Mouse (Mus musculus) lung, postnatal 0 days (tissue): ENCODE data around the gene Cdk5rap1. TPM values are rescaled to one million over a fixed set of nuclear protein-coding genes. Genes with fewer than 3 reads are reported as not detected.

Experiments
- ATAC-seq: fragments of 200-750 bp; cut with Nextera tagmentation; 2 replicates; pipeline ENCODE4 v1.8.0; 2017; ENCODE audit warnings: moderate library complexity
- DNase-seq: peaks from one replicate; pipeline ENCODE4 v3.0.0-alpha.2; 2016; ENCODE audit warnings: low spot score
- H3K27ac ChIP-seq: fragments of 300-500 bp; sonication (generic); 2 replicates; pipeline ENCODE4 v1.5.1; 2014; ENCODE audit warnings: antibody characterized with exemption, mild to moderate bottlenecking, low read length, mixed read lengths
- H3K27me3 ChIP-seq: fragments of 300-500 bp; sonication (generic); replicated peaks from 2 replicates; pipeline ENCODE4 v1.6.1; 2014; ENCODE audit warnings: low read length, mixed read lengths; ENCODE audit not compliant: insufficient read depth
- H3K36me3 ChIP-seq: fragments of 300-500 bp; sonication (generic); 2 replicates; pipeline ENCODE4 v1.6.1; 2014; ENCODE audit warnings: low read length, mixed read lengths; ENCODE audit not compliant: insufficient read depth
- H3K4me1 ChIP-seq: fragments of 300-500 bp; sonication (generic); 2 replicates; pipeline ENCODE4 v1.6.1; 2014; ENCODE audit warnings: antibody characterized with exemption, low read depth, low read length, mixed read lengths; ENCODE audit not compliant: insufficient read depth
- H3K4me2 ChIP-seq: fragments of 300-500 bp; sonication (generic); replicated peaks from 2 replicates; pipeline ENCODE4 v1.6.1; 2014; ENCODE audit warnings: low read depth, mild to moderate bottlenecking, low read length, moderate library complexity, mixed read lengths
- H3K4me3 ChIP-seq: fragments of 300-500 bp; sonication (generic); 2 replicates; pipeline ENCODE4 v1.5.1; 2014; ENCODE audit warnings: low read depth, low read length
- H3K9ac ChIP-seq: fragments of 300-500 bp; sonication (generic); replicated peaks from 2 replicates; pipeline ENCODE4 v1.6.1; 2014; ENCODE audit warnings: low read depth, mild to moderate bottlenecking
- H3K9me3 ChIP-seq: fragments of 300-500 bp; sonication (generic); 2 replicates; pipeline ENCODE4 v1.6.1; 2016; ENCODE audit warnings: low read length, mixed read lengths
- CTCF ChIP-seq: IDR thresholded peaks from 2 replicates; pipeline ENCODE4 v1.5.1; 2016; ENCODE audit warnings: antibody characterized with exemption, mild to moderate bottlenecking
- EP300 ChIP-seq: IDR thresholded peaks from 2 replicates; pipeline ENCODE4 v1.6.1; 2016; ENCODE audit warnings: antibody characterized with exemption, mild to moderate bottlenecking, control low read depth
- WGBS: fragments of 180-500 bp; shearing (Covaris S2); extraction: QIAGEN DNeasy Blood & Tissue Kit; methylation state at CpG from one replicate; pipeline ENCODE4 v1.1.7; 2014; 5-methylcytosine and 5-hydroxymethylcytosine counted together
- polyA plus RNA-seq: library from polyadenylated mRNA; unstranded; fragments of >200 nt; fragmentation: Nextera tagmentation; extraction: Ambion mirVana; gene quantifications from 2 replicates; pipeline ENCODE4 v1.2.1, GENCODE M21; 2015

The Cdk5rap1 gene
- polyA plus RNA-seq: 5.6 and 18.9 TPM in 2 replicates

DNA sequence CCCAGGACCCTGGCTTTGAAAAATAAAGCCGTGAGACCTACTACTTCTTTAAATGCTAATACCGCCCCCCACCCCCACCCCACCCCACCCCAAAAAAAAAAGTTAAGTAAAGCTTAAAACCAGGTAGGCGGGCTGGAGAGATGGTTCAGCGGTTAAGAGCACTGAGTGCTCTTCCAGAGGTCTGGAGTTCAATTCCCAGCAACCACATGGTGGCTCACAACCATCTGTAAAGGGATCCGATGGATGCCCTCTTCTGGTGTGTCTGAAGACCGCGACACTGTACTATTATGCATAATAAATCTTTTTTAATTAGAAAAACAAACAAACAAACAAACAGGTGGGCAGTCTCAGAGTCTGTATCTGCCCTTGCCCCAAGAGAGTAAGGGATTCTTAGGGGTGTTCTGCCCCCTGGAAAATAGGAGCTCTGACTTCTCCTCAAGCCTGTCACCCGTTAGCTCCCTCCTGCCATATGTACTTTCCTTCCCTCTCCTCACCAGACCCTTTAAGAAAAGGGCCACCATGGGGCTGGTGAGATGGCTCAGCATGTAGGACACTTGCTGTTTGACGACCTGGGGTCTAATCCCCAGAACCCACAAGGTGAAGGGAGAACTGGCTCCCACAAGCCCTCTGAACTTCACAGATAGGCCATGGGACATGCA, at the start of gene Cdk5rap1:
Gene Cdk5rap1, minus strand, starts transcription at position 169 of the 659 bp plus-strand sequence.
- H3K4me3 ChIP-seq: peak within 1 kb of the TSS; percentile 61
- TF ChIP-seq CTCF (no peak; the same call in 1 of the 2 replicates), EP300 (no peak)
- ATAC-seq (peak; percentile 16), DNase-seq (no peak)
- H3K27me3 ChIP-seq: no peaks in the 10 kb centered on the region
- WGBS: 13% methylated on average over 9 of the region's 9 CpGs
- no peaks in the 10 kb centered on the region for H3K36me3 ChIP-seq
- no peaks in the 10 kb centered on the region for H3K9me3 ChIP-seq
- peak within 1 kb of the TSS; percentile 64 for H3K4me2 ChIP-seq
- peak within 1 kb of the TSS; percentile 76 for H3K9ac ChIP-seq
- no peaks in the 10 kb centered on the region for H3K4me1 ChIP-seq
- H3K27ac ChIP-seq: peak within 1 kb of the TSS; percentile 84

DNA sequence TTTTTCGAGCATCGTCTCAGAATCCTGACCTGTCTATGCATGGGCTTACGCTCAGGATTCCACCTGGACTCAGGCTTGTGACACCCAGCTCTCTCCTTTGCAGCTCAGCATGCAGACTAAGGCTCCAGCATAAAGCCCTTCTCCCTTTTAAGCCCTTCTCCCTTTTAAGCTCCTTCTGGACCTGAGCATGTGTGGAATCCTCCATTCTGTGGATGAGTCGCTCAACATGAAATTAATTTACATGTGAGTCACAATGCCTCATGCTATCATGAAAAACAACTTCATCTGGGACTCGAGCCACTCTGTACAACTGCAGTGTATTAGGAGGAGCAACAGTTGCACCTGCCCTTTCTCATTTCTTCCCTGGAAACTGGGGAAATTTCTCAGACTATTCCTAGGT, 49.4 kb upstream of the Cdk5rap1 start:
- Histone ChIP-seq H3K9ac (no peak overlapping the region), H3K4me1 (no peaks in the 10 kb centered on the region), H3K27ac (no peak overlapping the region), H3K4me3 (no peak overlapping the region), H3K9me3 (no peaks in the 10 kb centered on the region), H3K36me3 (no peaks in the 10 kb centered on the region), H3K4me2 (no peak overlapping the region), H3K27me3 (no peaks in the 10 kb centered on the region)
- TF ChIP-seq CTCF (no peak), EP300 (no peak)
- DNase-seq (no peak), ATAC-seq (no peak)
- WGBS: 63% methylated on average over 5 of the region's 5 CpGs

DNA sequence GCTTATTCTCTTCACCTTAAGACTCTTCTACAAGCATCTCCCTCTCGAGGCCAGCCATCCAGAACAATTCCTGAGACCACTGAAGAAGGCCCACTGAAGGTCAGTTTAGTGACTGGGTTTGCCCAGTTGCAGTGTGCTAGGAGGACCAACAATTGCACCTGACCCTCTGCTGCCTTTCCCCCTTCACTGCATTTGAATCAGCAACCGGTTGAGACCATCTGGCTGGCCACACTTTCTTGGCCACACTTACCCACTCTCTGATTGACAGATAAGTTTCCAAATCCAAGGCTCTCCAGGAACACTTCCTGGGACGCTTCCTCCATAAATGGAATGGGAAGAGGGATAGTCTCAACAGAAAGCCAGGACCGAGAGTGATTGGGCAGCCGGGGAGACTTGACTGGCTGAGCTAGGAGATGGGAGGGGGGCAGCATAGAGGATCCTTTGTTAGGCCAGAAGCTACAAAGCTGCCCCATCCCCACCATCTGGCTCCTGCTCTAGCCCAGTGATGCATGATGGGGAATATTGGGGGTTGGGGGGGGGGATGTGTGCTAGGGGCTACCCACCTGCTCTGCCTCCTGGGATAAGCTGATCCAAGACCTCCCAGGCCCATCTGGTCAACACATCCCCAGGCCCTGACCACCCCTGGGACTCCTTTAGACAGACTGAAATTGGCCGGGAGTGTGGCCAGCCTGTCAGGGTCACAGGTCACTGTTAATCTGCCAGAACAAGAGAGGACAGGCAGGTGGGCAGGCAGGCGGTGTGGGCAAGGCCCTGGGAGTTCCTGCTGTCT, 48.3 kb upstream of the Cdk5rap1 start:
- ATAC-seq (no peak), DNase-seq (no peak)
- 43% methylated on average over 7 of the region's 7 CpGs for WGBS

DNA sequence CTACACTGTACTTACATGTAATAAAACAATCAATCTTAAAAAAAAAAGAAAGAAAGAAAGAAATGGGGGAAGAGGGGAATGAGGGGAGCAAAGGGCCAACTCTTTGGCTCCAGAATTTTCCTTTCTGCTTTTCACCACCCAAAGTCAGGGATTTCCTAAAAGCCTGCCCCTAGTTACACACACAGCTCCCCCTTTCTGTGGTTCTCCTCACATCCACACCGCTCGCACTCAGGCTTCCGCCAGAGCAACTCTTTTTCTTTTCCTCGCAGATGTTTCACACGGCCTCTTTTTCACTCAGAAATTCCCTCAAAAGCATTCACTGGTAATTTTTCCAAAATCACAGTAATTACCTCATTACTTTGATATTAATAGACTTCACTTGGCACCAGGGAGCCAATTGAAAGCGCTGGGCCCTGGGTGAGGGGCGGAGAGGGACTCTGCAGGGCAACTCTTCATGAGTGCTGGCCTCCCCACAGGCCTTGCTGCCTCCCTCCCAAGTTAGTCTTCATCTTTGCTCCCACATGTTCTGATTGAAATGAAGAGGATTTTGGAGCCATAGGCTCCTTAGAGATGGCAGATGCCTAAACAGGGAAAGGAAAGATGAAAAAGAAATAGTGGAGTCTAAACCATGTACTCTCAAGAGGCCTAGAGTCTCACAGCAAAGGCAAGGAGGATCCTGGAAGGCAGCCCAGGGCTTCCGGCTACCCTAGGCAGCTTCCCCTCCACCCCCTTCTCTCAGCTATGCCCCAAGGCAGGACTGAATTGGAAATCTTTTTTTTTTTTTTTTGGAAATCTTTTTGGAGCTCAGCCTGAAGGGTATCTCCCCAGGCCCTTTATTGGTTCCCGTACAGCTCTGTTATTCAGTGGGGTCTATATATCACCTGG, 47.1 kb upstream of the Cdk5rap1 start:
- Histone ChIP-seq H3K4me2 (no peak overlapping the region), H3K36me3 (no peaks in the 10 kb centered on the region), H3K27ac (no peak overlapping the region), H3K4me1 (no peaks in the 10 kb centered on the region), H3K9ac (no peak overlapping the region), H3K27me3 (no peaks in the 10 kb centered on the region), H3K9me3 (no peaks in the 10 kb centered on the region), H3K4me3 (no peak overlapping the region)
- WGBS: 84% methylated on average over 9 of the region's 9 CpGs
- no peak for ATAC-seq
- DNase-seq: no peak
- TF ChIP-seq CTCF (no peak), EP300 (no peak)

More for the DNA sequence above, 48.3 kb upstream of the Cdk5rap1 start:
- Histone ChIP-seq H3K4me1 (no peaks in the 10 kb centered on the region), H3K4me3 (no peak overlapping the region), H3K9me3 (no peaks in the 10 kb centered on the region), H3K27ac (no peak overlapping the region), H3K9ac (no peak overlapping the region), H3K4me2 (no peak overlapping the region), H3K27me3 (no peaks in the 10 kb centered on the region), H3K36me3 (no peaks in the 10 kb centered on the region)
- TF ChIP-seq CTCF: no peak
- TF ChIP-seq EP300: no peak

DNA sequence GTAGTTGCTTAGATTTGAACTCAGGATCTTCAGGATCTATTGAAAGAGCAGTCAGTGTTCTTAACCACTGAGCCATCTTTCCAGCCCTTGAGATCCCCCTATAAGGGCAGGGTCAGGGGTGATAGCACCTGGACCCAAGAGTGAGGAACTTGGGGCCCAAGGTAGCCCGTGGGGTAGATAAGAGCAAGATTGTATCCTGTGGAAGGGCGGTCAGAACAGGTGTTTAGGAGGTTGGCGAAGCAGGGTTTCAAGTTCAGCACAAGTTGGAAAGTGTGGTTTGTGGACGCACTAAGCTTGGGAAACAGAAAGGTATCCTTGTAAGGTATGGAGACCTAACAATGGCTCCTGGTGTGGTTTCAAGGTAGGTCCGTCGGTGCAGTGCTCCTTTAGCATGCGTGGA, 45.2 kb upstream of the Cdk5rap1 start:
- 94% methylated on average over 7 of the region's 7 CpGs for WGBS
- Histone ChIP-seq H3K4me2 (no peak overlapping the region), H3K36me3 (no peaks in the 10 kb centered on the region), H3K9ac (no peak overlapping the region), H3K27me3 (no peaks in the 10 kb centered on the region), H3K4me3 (no peak overlapping the region), H3K27ac (no peak overlapping the region), H3K9me3 (no peaks in the 10 kb centered on the region), H3K4me1 (no peaks in the 10 kb centered on the region)
- TF ChIP-seq CTCF (no peak), EP300 (no peak)
- DNase-seq (no peak), ATAC-seq (no peak)

DNA sequence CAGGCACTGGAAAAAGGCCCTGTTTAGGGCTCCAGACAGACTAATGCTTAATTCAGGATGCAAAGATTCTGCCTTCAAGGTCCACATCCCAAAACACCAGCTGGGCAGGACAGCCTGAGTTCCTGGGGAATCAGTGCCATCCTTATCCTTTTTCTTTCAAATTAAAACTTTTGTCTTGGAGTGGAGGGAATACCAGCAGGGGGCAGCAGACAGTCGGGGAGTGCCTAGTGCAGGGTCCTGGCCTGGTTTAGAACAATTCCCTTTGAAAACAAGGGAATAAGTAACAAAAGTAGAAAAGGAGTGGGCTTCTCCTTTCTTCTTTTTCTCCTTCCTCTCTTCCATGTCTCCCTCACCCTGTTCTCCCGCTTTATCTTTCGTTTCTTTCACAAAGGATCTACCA, 44.3 kb upstream of the Cdk5rap1 start:
- ATAC-seq (peak; percentile 43), DNase-seq (peak; percentile 80)
- Histone ChIP-seq H3K4me1 (no peaks in the 10 kb centered on the region), H3K9me3 (no peaks in the 10 kb centered on the region), H3K27me3 (no peaks in the 10 kb centered on the region), H3K36me3 (no peaks in the 10 kb centered on the region), H3K27ac (no peak overlapping the region), H3K9ac (no peak overlapping the region), H3K4me3 (no peak overlapping the region), H3K4me2 (no peak overlapping the region)
- 15% methylated on average over 3 of the region's 3 CpGs for WGBS
- TF ChIP-seq EP300 (no peak), CTCF (peak; percentile 88)
